Mouse (Mus musculus) kidney, adult 2 months (tissue): ENCODE measurements around the gene Luc7l2. TPM values are rescaled to one million over a fixed set of nuclear protein-coding genes. Genes with fewer than 3 reads are reported as not detected.

Experiments
- DNase-seq: peaks from one replicate; pipeline ENCODE4 v3.0.0; 2021
- H3K27ac ChIP-seq: fragments of 200-500 bp; 2 replicates; pipeline ENCODE4 v1.5.1; 2012; ENCODE audit warnings: low read depth, low read length, control low read depth, inconsistent platforms; ENCODE audit not compliant: insufficient read depth
- H3K27me3 ChIP-seq: fragments of 200-500 bp; replicated peaks from 2 replicates; pipeline ENCODE4 v1.6.1; 2012; ENCODE audit warnings: mild to moderate bottlenecking, moderate library complexity, low read length, inconsistent platforms; ENCODE audit not compliant: control insufficient read depth, insufficient read depth
- H3K36me3 ChIP-seq: fragments of 200-500 bp; 2 replicates; pipeline ENCODE4 v1.6.1; 2012; ENCODE audit warnings: mild to moderate bottlenecking, moderate library complexity, low read length, inconsistent platforms; ENCODE audit not compliant: control insufficient read depth, insufficient read depth
- H3K4me1 ChIP-seq: fragments of 200-500 bp; 2 replicates; pipeline ENCODE4 v1.6.1; 2011; ENCODE audit warnings: low read length; ENCODE audit not compliant: control insufficient read depth, insufficient read depth
- H3K4me3 ChIP-seq: fragments of 200-500 bp; 2 replicates; pipeline ENCODE4 v1.5.1; 2011; ENCODE audit warnings: mild to moderate bottlenecking, low read depth, low read length, control low read depth; ENCODE audit not compliant: insufficient read depth
- CTCF ChIP-seq: fragments of 200-500 bp; conservative IDR thresholded peaks from 2 replicates; pipeline ENCODE4 v1.5.1; 2011; ENCODE audit warnings: low read depth, mild to moderate bottlenecking, control low read depth, low read length, moderate library complexity, mixed read lengths; ENCODE audit not compliant: insufficient read depth, insufficient read length
- POLR2A ChIP-seq: fragments of 200-500 bp; IDR thresholded peaks from one replicate; pipeline ENCODE4 v1.6.1; 2011; ENCODE audit warnings: low read depth, low read length, control low read depth
- WGBS: fragments of 180-500 bp; shearing (Covaris S2); methylation state at CpG from one replicate; pipeline ENCODE4 v1.1.7; 2018; 5-methylcytosine and 5-hydroxymethylcytosine counted together
- polyA plus RNA-seq: library from polyadenylated mRNA; depleted of rRNA; stranded (reverse); fragments of >200 nt; gene quantifications from 2 replicates; pipeline ENCODE4 v1.2.3, GENCODE M21; 2012

The Luc7l2 gene
- polyA plus RNA-seq, 1 experiment = 24.5 TPM

DNA sequence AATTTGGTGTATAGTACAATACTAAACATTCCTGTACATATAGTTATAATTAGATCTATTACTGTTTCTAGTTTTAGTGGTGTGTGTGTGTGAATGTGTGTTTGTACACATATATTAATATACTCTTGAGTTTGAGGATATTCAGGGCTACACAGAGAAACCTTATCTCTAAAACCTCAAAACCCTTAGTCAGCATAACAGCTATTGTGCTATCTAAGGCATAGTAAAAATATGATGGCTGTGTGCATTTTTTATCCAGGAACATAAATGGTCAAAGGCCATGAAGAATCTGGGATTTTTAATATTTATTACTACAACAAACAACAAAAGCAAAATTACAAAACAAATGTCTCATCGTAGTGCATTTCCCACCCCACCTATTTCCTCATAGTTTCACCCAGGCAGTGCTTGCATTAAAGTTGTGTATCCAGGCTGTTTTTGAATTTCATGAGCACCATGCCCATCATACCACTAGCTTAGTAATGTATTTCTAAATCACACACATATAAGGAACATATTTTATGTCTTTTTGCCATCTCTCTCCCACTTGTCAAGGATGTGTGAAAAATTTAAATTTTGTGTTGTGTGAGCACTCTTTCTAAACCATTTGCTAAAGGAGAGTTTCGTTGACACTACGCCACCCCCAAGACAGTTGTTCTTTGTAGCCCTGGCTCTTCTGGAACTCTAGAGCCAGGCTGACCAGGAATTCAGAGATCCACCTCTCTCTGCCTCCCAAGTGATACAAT lies 29.2 kb downstream of the Luc7l2 start:
- no peak for DNase-seq
- Histone ChIP-seq H3K36me3 (peaks cover under 1% of the 10 kb centered on the region), H3K27ac (no peak overlapping the region), H3K4me1 (no peaks in the 10 kb centered on the region), H3K4me3 (no peak overlapping the region), H3K27me3 (no peaks in the 10 kb centered on the region)
- TF ChIP-seq POLR2A = no peak
- WGBS = 93% methylated on average over 3 of the region's 3 CpGs

- WGBS = 79% methylated on average over 3 of the region's 3 CpGs
- TF ChIP-seq CTCF (no peak), POLR2A (no peak)
- no peak for DNase-seq
- Histone ChIP-seq H3K36me3 (peaks cover 7% of the 10 kb centered on the region), H3K4me3 (no peak overlapping the region), H3K27me3 (no peaks in the 10 kb centered on the region), H3K27ac (no peak overlapping the region), H3K4me1 (no peaks in the 10 kb centered on the region)
Measured at GRCm38 (mm10) chr6:38581711-38582110, 30.6 kb downstream of the Luc7l2 start.

DNA sequence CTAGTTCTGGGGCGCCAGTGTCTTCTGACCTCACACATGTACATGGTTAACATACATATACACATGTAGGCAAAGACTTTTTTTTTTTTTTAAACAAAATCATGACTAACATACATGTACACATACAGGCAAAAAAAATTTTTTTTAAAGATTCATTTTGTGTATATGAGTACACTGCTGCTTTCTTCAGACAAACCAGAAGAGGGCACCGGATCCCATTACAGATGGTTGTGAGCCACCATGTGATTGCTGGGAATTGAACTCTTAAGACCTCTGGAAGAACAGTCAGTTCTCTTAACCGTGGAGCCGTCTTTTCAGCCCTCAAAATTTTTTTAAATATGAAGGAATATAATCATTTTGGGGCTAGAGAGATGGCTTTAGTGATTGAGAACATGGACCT lies 46.3 kb downstream of the Luc7l2 start:
- H3K36me3 ChIP-seq = peaks cover 7% of the 10 kb centered on the region
- H3K27ac ChIP-seq = no peak overlapping the region
- DNase-seq = peak; percentile 10
- no peak for TF ChIP-seq CTCF
- no peak for TF ChIP-seq POLR2A
- H3K27me3 ChIP-seq = no peaks in the 10 kb centered on the region
- no peak overlapping the region for H3K4me3 ChIP-seq
- whole genome bisulfite sequencing = 76% methylated on average over 4 of the region's 4 CpGs
- H3K4me1 ChIP-seq = no peaks in the 10 kb centered on the region

GRCm38 (mm10) chr6:38609892-38610291 lies 58.8 kb downstream of the Luc7l2 start:
- Histone ChIP-seq H3K27me3 (no peaks in the 10 kb centered on the region), H3K4me3 (no peak overlapping the region), H3K4me1 (no peaks in the 10 kb centered on the region; the same call in 1 of the 2 replicates), H3K36me3 (peaks cover 6% of the 10 kb centered on the region), H3K27ac (no peak overlapping the region)
- DNase-seq = peak; percentile 23
- TF ChIP-seq CTCF (no peak), POLR2A (no peak)
- WGBS = 43% methylated on average over 2 of the region's 2 CpGs

DNA sequence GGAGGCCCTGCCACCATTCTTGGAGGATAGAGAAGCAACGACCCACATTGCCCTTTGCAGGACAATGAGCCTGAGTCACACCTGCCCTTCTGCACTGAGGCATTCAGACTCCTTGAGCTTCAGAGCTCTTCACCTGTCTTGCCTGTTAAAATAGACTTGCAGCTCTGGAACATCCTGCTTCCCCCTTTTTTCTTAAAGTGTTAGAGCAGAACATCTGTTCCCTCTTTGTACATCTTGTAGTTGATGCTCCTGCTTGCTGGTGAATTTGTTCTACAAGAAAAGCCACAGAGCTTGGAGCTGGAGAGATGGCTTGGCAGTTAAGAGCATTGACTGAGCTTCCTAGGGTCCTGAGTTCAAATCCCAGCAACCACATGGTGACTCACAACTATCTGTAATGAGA lies 71.3 kb downstream of the Luc7l2 start:
- Histone ChIP-seq H3K36me3 (peaks cover 3% of the 10 kb centered on the region; the same call in 1 of the 2 replicates), H3K4me3 (no peak overlapping the region), H3K4me1 (no peaks in the 10 kb centered on the region), H3K27me3 (no peaks in the 10 kb centered on the region), H3K27ac (no peak overlapping the region)
- no peak for TF ChIP-seq CTCF
- no peak for TF ChIP-seq POLR2A
- DNase-seq = no peak
- WGBS = 88% methylated on average over 1 of the region's 1 CpGs

- TF ChIP-seq CTCF (no peak), POLR2A (no peak)
- Histone ChIP-seq H3K4me3 (no peak overlapping the region), H3K27me3 (no peaks in the 10 kb centered on the region), H3K4me1 (no peaks in the 10 kb centered on the region), H3K36me3 (peaks cover 3% of the 10 kb centered on the region; the same call in 1 of the 2 replicates), H3K27ac (no peak overlapping the region)
- DNase-seq = no peak
- WGBS = 82% methylated on average over 2 of the region's 2 CpGs
Measured at GRCm38 (mm10) chr6:38623457-38623856, 72.3 kb downstream of the Luc7l2 start.

DNA sequence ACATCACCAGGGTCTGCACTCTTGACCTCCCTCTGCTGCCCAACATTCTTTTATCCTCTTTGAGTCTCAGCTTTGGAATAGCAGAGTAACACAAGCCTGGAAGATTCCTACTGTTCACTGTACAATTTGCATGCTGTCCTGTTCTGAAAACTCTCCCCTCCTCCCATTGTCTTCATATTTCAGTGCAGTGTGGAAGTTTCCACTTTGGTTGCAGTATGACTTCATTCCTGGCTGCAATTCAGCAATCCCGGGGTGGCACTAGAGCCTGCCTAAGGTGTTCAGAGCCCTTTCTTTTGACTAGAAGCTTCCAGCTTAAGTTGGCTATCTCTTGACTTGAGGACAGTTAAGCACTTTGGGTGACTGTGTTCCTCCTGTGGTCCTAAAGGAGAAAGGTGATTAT lies 73.3 kb downstream of the Luc7l2 start:
- TF ChIP-seq POLR2A (no peak), CTCF (no peak)
- 28% methylated on average over 1 of the region's 1 CpGs for WGBS
- peak; percentile 33 for DNase-seq
- Histone ChIP-seq H3K36me3 (peaks cover under 1% of the 10 kb centered on the region; the same call in 1 of the 2 replicates), H3K27ac (no peak overlapping the region), H3K27me3 (no peaks in the 10 kb centered on the region), H3K4me1 (no peaks in the 10 kb centered on the region), H3K4me3 (no peak overlapping the region)
